Mouse (Mus musculus): ENCODE measurements at regions not wholly inside any gene's neighbourhood (a gene's known extent, or its start where the extent isn't known, plus 50 kb on each side); places are given as distances from the start of the nearest gene placed in this dataset.

GRCm38 (mm10) chr16:93359772-93360171 lies 244.1 kb downstream of the Setd4 start:
- TF ChIP-seq CTCF (IDR thresholded peaks at IDR 0.05; ENCODE audit: control insufficient read depth, insufficient read depth, insufficient replicate concordance, low read depth, low read length) = no peak
- no peak for TF ChIP-seq POLR2A (IDR thresholded peaks at IDR 0.05; ENCODE audit: control insufficient read depth, low read depth, low read length)
